Mouse (Mus musculus) embryo, embryonic 10 days (tissue): ENCODE measurements around the gene Mrpl22.
"Not testable (repeated sequence)": the region's sequence is repeated elsewhere in the genome, so short reads cannot be mapped to it uniquely, and the experiment has no call there.

ENCODE experiments used
- DNase-seq: peaks from one replicate; pipeline ENCODE4 v3.0.0-alpha.2; 2015; ENCODE audit warnings: low spot score

The Mrpl22 gene

GRCm38 (mm10) chr11:58228021-58228420 lies 56.6 kb downstream of the Mrpl22 start:
- not testable (repeated sequence) for DNase-seq
